Mouse (Mus musculus) embryonic fibroblast, embryonic 13.5 days (primary cell): ENCODE results near the gene Ift57. TPM values are rescaled to one million over a fixed set of nuclear protein-coding genes. Genes with fewer than 3 reads are reported as not detected.

Experiments used
- H3K27ac ChIP-seq: 2 replicates; pipeline ENCODE4 v1.5.1; 2012; ENCODE audit warnings: low read length, control low read depth, inconsistent platforms; ENCODE audit not compliant: insufficient read depth
- H3K4me1 ChIP-seq: 2 replicates; pipeline ENCODE4 v1.6.1; 2011; ENCODE audit warnings: low read length; ENCODE audit not compliant: control insufficient read depth, insufficient read depth
- H3K4me3 ChIP-seq: 2 replicates; pipeline ENCODE4 v1.5.1; 2011; ENCODE audit warnings: mild to moderate bottlenecking, control low read depth, low read length; ENCODE audit not compliant: insufficient read depth
- CTCF ChIP-seq: IDR thresholded peaks from 2 replicates; pipeline ENCODE4 v1.5.1; 2011; ENCODE audit warnings: mild to moderate bottlenecking, control low read depth, low read length, moderate library complexity, borderline replicate concordance; ENCODE audit not compliant: insufficient read depth
- POLR2A ChIP-seq: IDR thresholded peaks from 2 replicates; pipeline ENCODE4 v1.6.1; 2011; ENCODE audit warnings: low read depth, mild to moderate bottlenecking, control low read depth, low read length, moderate library complexity
- polyA plus RNA-seq: library from polyadenylated mRNA; stranded (reverse); fragments of >200 nt; gene quantifications from 2 replicates; pipeline ENCODE4 v1.2.4, GENCODE M21; 2011; ENCODE audit warnings: low read depth; ENCODE audit not compliant: missing spikeins, insufficient read length

Ift57 gene
- 19.4 and 22.5 TPM in 2 replicates for polyA plus RNA-seq

DNA sequence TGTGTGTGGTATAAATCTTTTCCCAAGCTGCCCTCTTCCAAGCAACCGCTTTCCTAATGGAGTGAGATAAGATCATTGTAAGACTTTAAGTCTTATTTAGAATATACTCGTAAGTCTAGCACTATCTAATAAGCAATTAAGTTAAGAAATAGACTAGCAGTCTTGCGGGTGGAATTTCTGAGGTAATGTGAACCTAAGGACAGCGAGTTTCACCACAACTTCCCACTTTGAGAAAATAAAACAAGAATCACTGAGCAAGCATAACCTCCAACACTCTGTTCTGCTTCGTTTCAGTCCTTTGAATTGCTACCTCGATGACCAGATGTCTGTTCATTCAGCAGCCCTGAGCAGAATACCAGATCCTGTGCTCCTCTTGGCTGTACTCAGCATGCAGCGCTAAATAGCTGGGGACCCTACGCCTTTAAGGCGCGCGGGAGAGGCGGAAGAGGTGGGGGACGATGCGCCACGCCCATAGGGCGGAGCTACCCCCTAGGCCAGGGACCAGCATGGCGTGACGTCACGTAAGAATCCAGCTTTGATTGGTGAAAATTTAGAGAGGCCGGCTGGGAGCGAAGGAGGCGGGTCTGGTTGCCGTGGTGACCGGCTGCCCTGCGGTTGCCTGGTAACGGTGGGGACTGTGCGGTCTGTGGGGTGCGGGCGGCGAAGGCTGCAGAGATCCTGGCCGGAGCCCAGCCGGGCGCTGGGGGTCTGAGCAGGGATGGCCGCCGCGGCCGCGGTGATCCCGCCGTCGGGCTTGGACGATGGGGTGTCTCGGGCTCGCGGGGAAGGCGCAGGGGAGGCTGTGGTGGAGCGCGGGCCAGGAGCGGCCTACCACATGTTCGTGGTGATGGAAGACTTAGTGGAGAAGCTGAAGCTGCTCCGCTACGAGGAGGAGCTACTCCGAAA lies at the start of gene Ift57:
Gene Ift57 (plus strand): TSS at position 614 of the 906 bp plus-strand sequence.
- 0 out of 2 replicates have a peak within 1 kb of the TSS, but pooled peaks have one; percentile 20 for H3K27ac ChIP-seq
- no peaks in the 10 kb centered on the region for H3K4me1 ChIP-seq
- H3K4me3 ChIP-seq: peak within 1 kb of the TSS; percentile 87
- TF ChIP-seq CTCF (no peak), POLR2A (peak; percentile 86)

DNA sequence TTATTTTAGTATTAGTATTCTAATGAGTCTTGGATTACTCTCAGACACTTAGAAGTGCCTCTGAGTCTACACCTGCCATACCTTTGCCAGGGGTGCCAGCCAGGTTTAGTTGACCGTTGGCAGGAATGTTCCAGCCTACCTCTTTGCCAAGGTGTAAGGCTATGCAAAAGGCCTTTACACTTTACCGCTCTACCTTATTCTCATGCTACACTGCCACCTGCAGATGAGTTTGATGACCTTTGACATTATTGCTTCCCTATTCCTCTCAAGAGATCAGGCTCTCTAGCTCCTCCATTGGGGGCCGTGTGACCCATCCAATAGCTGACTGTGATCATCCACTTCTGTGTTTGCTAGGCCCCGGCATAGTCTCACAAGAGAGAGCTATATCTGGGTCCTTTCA lies 41.9 kb upstream of the Ift57 start:
- no peak for TF ChIP-seq CTCF
- TF ChIP-seq POLR2A: no peak

DNA sequence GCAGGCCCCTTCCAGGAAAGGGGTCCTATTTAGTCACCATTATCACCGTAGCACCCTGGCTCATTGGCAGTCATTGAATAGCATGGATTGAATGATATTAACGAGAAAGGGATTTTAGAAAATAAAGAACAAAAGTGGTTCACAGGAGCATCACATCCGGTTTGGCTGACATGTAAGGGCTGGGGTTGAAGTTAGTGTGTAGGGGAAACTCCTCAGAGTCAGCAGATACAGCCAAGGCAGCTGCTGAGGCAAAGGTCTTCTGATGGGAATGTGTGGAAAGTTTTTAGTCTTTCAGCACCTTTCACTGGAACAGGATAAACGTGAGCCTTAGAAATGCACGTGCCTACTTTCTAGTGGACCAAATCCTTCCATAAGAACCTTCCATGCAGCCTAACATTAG lies 41.0 kb upstream of the Ift57 start:
- TF ChIP-seq CTCF: no peak
- no peak for TF ChIP-seq POLR2A

More for the DNA sequence above, 41.9 kb upstream of the Ift57 start:
- no peak overlapping the region for H3K27ac ChIP-seq
- no peak overlapping the region for H3K4me3 ChIP-seq
- H3K4me1 ChIP-seq: no peaks in the 10 kb centered on the region

DNA sequence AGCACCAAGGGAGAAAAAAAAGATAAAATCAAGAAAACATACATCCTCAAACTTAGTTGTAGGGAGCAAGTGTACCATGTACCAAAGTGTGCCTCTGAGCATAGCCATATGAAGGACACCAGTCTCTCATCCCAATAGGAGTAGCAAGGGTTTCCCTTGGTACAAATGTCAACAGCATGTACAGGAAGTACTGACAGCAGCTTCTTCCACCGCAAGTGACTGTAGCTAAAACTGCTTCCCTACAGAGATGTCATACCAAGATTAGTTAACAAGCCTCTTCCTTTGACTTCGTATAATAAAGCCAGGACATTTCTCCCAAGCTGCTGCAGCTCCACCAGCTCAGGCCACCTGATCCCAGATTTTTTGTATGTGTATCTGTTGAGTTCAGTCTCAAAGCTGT lies 39.9 kb upstream of the Ift57 start:
- no peak overlapping the region for H3K4me3 ChIP-seq
- H3K4me1 ChIP-seq: no peaks in the 10 kb centered on the region
- no peak overlapping the region for H3K27ac ChIP-seq
- no peak for TF ChIP-seq CTCF
- TF ChIP-seq POLR2A: no peak

More for the DNA sequence above, 41.0 kb upstream of the Ift57 start:
- Histone ChIP-seq H3K4me1 (no peaks in the 10 kb centered on the region), H3K27ac (no peak overlapping the region), H3K4me3 (no peak overlapping the region)

DNA sequence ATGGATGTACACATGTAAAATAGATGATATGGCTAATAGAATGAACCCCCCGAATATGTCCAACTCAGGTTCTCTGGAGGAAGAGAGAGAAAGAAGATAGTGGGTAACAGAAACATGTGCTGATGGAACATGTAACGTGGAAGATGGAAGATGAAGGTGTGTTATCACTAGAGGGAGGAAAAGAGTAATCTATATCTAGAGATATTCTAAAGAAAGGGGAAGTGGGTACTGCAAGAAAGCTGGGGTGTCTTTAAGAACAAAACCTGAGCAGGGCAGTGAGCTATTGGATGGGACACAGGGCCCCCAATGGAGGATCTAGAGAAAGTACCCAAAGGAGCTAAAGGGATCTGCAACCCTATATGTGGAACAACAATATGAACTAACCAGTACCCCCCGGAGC lies 38.9 kb upstream of the Ift57 start:
- TF ChIP-seq CTCF (no peak), POLR2A (no peak)
- no peak overlapping the region for H3K27ac ChIP-seq
- no peaks in the 10 kb centered on the region for H3K4me1 ChIP-seq
- H3K4me3 ChIP-seq: no peak overlapping the region

DNA sequence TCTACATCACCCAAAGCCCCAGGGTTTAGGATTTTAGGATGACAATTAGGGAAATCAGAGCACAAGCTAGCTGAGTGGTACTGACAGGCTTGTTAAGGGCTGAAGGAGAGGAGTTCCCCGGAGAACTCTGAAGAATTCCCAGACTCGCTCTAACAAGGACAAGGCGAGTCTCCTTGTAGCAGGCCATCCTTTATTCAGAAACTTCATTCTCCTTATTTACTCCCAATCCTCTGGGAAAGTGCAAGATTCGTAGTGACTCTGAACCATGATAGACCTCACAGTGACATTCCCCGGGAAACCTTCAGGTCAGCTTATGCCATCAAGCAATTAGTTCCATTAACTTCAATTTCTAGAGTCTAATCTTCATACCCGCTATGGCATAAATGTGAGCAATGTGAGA lies 36.8 kb upstream of the Ift57 start:
- TF ChIP-seq CTCF: no peak
- TF ChIP-seq POLR2A: no peak
- no peaks in the 10 kb centered on the region for H3K4me1 ChIP-seq
- H3K27ac ChIP-seq: no peak overlapping the region
- no peak overlapping the region for H3K4me3 ChIP-seq

DNA sequence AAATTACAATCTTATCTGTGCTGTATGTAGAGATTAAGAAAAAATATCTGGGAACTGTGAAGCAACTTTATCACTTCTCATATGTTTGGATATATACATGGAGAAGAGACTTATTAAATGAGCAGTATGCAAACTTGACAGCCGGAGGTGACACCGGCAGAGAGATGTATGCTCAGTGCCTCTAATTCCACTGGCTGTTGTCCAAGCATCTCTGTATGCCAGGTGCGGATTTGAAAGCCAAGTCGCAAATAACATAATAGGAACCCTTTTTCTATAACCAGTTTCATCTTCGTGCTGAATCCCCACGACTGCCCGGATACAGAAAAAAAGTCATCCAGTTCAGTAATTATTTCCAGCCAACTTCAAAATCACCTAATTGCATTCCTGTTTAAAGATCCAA lies 34.4 kb upstream of the Ift57 start:
- TF ChIP-seq CTCF (no peak), POLR2A (no peak)

DNA sequence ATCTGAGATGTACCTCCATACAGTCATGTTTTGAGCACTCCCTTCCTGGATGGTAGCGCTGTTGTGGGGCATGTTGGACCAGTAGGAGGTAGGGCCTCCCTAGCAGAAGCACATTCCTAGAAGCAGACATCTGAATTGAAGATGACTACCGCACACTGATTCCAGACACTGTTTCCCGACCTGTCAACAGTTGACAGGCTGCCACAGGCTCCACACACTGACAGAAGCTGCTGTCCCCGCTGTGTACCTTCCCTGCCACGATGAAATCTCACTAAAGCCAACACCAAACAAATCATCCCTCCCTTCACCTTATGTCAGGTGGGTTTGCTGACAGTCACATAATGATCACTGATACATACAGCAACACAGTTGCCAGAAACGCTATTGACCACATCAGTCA lies 19.4 kb upstream of the Ift57 start:
- no peak for TF ChIP-seq POLR2A
- no peak for TF ChIP-seq CTCF

More for the DNA sequence above, 34.4 kb upstream of the Ift57 start:
- Histone ChIP-seq H3K4me3 (no peak overlapping the region), H3K27ac (no peak overlapping the region), H3K4me1 (no peaks in the 10 kb centered on the region)

DNA sequence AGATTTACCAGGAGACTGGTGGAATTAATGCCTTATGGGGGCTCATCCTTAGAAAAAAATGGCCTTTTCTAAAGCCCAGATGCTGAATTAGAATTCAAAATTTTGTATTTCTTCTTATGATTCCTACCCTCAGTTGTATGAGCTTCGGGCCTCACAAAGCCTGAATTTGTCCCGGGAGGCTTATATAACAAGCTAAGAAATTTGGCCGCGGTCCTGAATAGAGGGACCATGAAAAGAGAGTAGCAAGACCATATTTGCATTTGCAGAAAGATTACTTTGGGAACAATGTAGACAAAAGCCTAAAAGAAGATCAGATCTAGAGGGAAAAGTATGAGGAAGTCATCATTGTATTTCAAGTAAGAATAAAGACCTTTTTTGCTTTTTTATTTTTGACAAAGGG lies 14.1 kb upstream of the Ift57 start:
- no peak for TF ChIP-seq CTCF
- no peak for TF ChIP-seq POLR2A
- no peak overlapping the region for H3K27ac ChIP-seq
- H3K4me3 ChIP-seq: no peak overlapping the region
- H3K4me1 ChIP-seq: no peaks in the 10 kb centered on the region

More for the DNA sequence above, 19.4 kb upstream of the Ift57 start:
- Histone ChIP-seq H3K4me3 (no peak overlapping the region), H3K27ac (no peak overlapping the region), H3K4me1 (no peaks in the 10 kb centered on the region)

DNA sequence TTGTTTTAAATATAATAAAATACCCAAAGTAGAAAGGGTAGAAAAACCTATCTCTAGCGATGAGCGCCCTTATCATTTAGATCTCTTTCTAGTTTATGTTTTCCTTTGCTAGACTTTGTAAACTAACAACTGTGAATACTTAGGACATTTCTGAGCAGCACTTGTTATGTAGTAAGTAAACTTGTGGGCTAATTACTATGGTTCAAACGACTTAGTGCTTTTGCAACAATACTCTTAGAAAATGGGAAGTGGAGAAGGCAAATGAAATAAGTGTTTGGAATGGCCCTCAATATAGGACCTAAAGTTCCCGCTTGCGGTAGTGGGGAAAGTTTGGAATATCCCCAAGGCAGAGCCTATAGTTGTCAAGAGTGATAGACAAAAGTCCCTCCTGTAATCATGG lies 788 bp downstream of the Ift57 start:
- Histone ChIP-seq H3K4me3 (peak overlapping the region; percentile 87), H3K27ac (no peak overlapping the region), H3K4me1 (no peaks in the 10 kb centered on the region)
- TF ChIP-seq CTCF: no peak
- no peak for TF ChIP-seq POLR2A

DNA sequence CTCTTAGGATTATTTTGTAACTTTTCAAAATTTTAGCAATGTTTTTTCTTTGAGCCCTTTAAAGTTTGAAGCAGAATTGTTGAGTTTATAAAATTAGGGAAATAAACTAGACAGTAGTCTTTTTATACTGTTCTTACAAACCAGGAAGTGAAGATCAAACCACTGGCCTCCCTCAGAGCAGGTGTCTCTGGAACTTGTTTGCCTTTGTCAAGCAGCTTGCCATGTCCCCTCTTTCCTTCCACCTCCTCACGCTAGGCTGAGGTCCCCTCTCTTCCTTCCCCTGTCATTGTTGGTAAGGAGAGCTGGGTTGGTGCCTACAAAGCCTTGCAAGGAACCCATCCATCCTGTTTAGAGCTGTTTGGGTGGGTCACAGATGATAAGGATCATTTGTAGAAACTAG lies 9.0 kb downstream of the Ift57 start:
- no peak for TF ChIP-seq CTCF
- no peak for TF ChIP-seq POLR2A
- H3K4me3 ChIP-seq: no peak overlapping the region
- no peaks in the 10 kb centered on the region for H3K4me1 ChIP-seq
- no peak overlapping the region for H3K27ac ChIP-seq
